Mouse (Mus musculus): ENCODE results near the gene Dpp9. TPM values are rescaled to one million over a fixed set of nuclear protein-coding genes. Genes with fewer than 3 reads are reported as not detected.

Gene Dpp9
- polyA plus RNA-seq, 1 experiment from 2014 or later = 23.4 TPM

GRCm38 (mm10) chr17:56162231-56162774 lies 56.4 kb downstream of the Dpp9 start, which contains the start of gene Tnfaip8l1:
Tnfaip8l1 (plus strand) TSS chr17:56162477.
- H3K36me3 ChIP-seq (ENCODE audit: control insufficient read depth, insufficient read depth) = no peaks in the 10 kb centered on the region
- under 1% methylated on average over 30 of the region's 30 CpGs for whole genome bisulfite sequencing
- peaks cover 14% of the 10 kb centered on the region for H3K27me3 ChIP-seq (ENCODE audit: control insufficient read depth, insufficient read depth, low read length)
- H3K4me1 ChIP-seq (ENCODE audit: control insufficient read depth, insufficient read depth, low read length) = peaks cover 17% of the 10 kb centered on the region
- H3K4me2 ChIP-seq (ENCODE audit: low read depth, low read length) = peak within 1 kb of the TSS; percentile 87
- peak within 1 kb of the TSS; percentile 54 for H3K4me3 ChIP-seq (ENCODE audit: low read length)
- no peaks in the 10 kb centered on the region for H3K9me3 ChIP-seq (replicated peaks; ENCODE audit: control insufficient read depth, low read length)
- H3K27ac ChIP-seq (ENCODE audit: low read length) = peak within 1 kb of the TSS; percentile 55; the same call in 1 of the 2 replicates
- ATAC-seq (replicated peaks; ENCODE audit: extremely low read depth, insufficient read depth, low FRiP score) = peak; percentile 97
- peak within 1 kb of the TSS; percentile 69 for H3K9ac ChIP-seq (ENCODE audit: low read length)

DNA sequence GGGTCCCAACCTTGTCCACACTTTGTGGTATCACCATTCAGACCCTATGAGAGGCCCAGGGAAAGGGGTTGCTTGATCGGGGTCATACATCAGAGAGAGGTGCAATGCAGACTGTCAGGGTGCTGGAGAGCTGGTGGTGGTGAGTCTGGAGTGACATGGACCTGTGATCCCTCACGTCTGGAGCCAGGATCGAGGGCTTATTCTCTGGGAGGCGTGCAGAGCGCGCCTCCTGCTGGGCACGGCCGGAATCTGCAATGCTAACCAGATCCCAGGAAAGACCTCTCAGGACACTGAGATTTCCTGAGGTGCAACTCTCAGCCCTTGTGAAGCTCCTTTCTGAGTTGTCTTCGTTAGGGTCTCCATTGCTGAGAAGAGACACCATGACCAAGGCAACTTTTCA lies 59.0 kb downstream of the Dpp9 start:
- no peak for ATAC-seq (replicated peaks; ENCODE audit: extremely low read depth, insufficient read depth, low FRiP score)

GRCm38 (mm10) chr17:56153643-56154042 lies 65.1 kb downstream of the Dpp9 start:
- no peak overlapping the region for H3K4me3 ChIP-seq (ENCODE audit: low read length)
- no peaks in the 10 kb centered on the region for H3K9me3 ChIP-seq (replicated peaks; ENCODE audit: control insufficient read depth, low read length)
- H3K27ac ChIP-seq (ENCODE audit: low read length) = no peak overlapping the region
- H3K36me3 ChIP-seq (ENCODE audit: control insufficient read depth, insufficient read depth) = no peaks in the 10 kb centered on the region
- no peak overlapping the region for H3K4me2 ChIP-seq (ENCODE audit: low read depth, low read length)
- peaks cover 67% of the 10 kb centered on the region for H3K27me3 ChIP-seq (ENCODE audit: control insufficient read depth, insufficient read depth, low read length)
- peaks cover 6% of the 10 kb centered on the region; the same call in 1 of the 2 replicates for H3K4me1 ChIP-seq (ENCODE audit: control insufficient read depth, insufficient read depth, low read length)
- no peak for ATAC-seq (replicated peaks; ENCODE audit: extremely low read depth, insufficient read depth, low FRiP score)
- 32% methylated on average over 9 of the region's 9 CpGs for WGBS
- no peak overlapping the region for H3K9ac ChIP-seq (ENCODE audit: low read length)

More for the DNA sequence above, 59.0 kb downstream of the Dpp9 start:
- no peak overlapping the region for H3K4me3 ChIP-seq (ENCODE audit: low read length)
- H3K9ac ChIP-seq (ENCODE audit: low read length) = no peak overlapping the region
- 3% methylated on average over 9 of the region's 9 CpGs for WGBS
- H3K4me1 ChIP-seq (ENCODE audit: control insufficient read depth, insufficient read depth, low read length) = peaks cover 17% of the 10 kb centered on the region
- no peaks in the 10 kb centered on the region for H3K9me3 ChIP-seq (replicated peaks; ENCODE audit: control insufficient read depth, low read length)
- no peak overlapping the region for H3K4me2 ChIP-seq (ENCODE audit: low read depth, low read length)
- H3K27me3 ChIP-seq (ENCODE audit: control insufficient read depth, insufficient read depth, low read length) = peaks cover 34% of the 10 kb centered on the region
- no peaks in the 10 kb centered on the region for H3K36me3 ChIP-seq (ENCODE audit: control insufficient read depth, insufficient read depth)
- no peak overlapping the region for H3K27ac ChIP-seq (ENCODE audit: low read length)

DNA sequence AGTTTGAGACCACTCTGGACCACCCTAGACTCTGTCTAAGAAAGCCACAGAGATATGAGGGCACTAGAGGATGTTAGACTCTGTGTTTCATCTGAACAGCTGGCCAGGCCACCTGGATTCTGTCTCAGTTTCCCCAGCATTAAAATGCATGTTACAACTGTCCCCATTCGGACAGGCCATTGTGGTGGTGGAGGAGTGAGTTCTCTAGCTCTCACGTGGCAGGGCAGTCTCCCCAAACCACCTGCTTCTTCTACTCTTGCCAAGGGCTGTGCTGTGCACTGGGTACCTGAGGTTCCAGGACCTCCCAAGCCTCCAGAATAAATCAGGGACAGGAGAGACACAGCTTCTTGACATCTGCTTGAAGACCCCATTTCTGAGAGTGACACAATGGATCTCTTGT lies 68.8 kb downstream of the Dpp9 start:
- Histone ChIP-seq H3K27me3 (ENCODE audit: control insufficient read depth, insufficient read depth, low read length) (peaks cover 71% of the 10 kb centered on the region), H3K4me3 (ENCODE audit: low read length) (no peak overlapping the region), H3K4me2 (ENCODE audit: low read depth, low read length) (no peak overlapping the region), H3K36me3 (ENCODE audit: control insufficient read depth, insufficient read depth) (no peaks in the 10 kb centered on the region), H3K9ac (ENCODE audit: low read length) (no peak overlapping the region), H3K27ac (ENCODE audit: low read length) (no peak overlapping the region), H3K4me1 (ENCODE audit: control insufficient read depth, insufficient read depth, low read length) (peaks cover 6% of the 10 kb centered on the region; the same call in 1 of the 2 replicates), H3K9me3 (replicated peaks; ENCODE audit: control insufficient read depth, low read length) (no peaks in the 10 kb centered on the region)
- WGBS = 27% methylated on average over 2 of the region's 2 CpGs
- no peak for ATAC-seq (replicated peaks; ENCODE audit: extremely low read depth, insufficient read depth, low FRiP score)

DNA sequence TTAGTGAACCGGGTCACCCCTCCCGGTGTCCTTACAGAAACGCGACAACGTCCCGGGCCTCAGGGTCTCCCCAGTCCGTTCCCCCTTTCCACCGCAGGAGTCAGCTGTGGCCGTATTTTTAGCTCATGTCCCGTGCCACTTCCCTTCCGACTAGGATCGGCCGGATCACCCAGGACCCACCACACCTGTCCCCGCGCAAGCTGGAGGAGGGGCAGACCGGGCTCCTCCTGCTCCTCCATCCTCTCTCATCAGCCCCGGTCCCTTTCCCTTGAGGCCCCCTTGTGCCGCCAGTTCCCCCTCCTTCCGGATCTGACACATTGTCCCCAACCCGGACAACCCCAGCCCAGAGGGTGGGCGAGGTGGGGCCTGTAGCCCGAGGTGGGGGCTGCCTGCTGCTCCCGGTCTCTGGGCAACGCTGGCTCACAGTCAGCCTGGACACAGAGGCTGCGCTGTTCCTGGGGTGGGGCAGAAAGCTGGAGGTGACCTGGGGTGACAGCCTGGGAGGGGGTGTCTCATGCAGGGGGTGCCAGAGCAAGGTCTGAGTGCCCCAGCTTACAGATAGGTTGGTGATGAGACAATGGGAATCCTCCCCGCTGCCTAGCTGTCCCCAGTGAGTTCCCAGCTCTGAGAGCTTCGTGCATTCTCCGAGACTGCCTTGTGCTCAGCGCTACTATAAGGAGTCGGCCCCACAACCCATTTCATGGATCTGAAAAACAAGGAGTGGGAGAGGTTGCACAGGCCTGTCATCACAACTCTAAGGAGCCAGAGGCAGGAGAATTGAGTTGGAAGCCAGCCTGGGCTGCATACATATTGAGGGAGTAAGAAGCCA lies 69.7 kb downstream of the Dpp9 start:
- H3K4me3 ChIP-seq (ENCODE audit: low read length) = peak overlapping the region; percentile 8
- no peak overlapping the region for H3K27ac ChIP-seq (ENCODE audit: low read length)
- H3K36me3 ChIP-seq (ENCODE audit: control insufficient read depth, insufficient read depth) = no peaks in the 10 kb centered on the region
- H3K9me3 ChIP-seq (replicated peaks; ENCODE audit: control insufficient read depth, low read length) = no peaks in the 10 kb centered on the region
- peak overlapping the region; percentile 39; the same call in 1 of the 2 replicates for H3K9ac ChIP-seq (ENCODE audit: low read length)
- peaks cover 74% of the 10 kb centered on the region for H3K27me3 ChIP-seq (ENCODE audit: control insufficient read depth, insufficient read depth, low read length)
- no peak for ATAC-seq (replicated peaks; ENCODE audit: extremely low read depth, insufficient read depth, low FRiP score)
- H3K4me1 ChIP-seq (ENCODE audit: control insufficient read depth, insufficient read depth, low read length) = peaks cover 6% of the 10 kb centered on the region; the same call in 1 of the 2 replicates
- WGBS = 3% methylated on average over 30 of the region's 30 CpGs
- peak overlapping the region; percentile 42 for H3K4me2 ChIP-seq (ENCODE audit: low read depth, low read length)

GRCm38 (mm10) chr17:56148280-56148679 lies 70.4 kb downstream of the Dpp9 start:
- 21% methylated on average over 9 of the region's 9 CpGs for WGBS
- ATAC-seq (replicated peaks; ENCODE audit: extremely low read depth, insufficient read depth, low FRiP score) = no peak
- H3K4me2 ChIP-seq (ENCODE audit: low read depth, low read length) = peak overlapping the region; percentile 42; the same call in 1 of the 2 replicates

GRCm38 (mm10) chr17:56147420-56147819 lies 71.3 kb downstream of the Dpp9 start:
- H3K27me3 ChIP-seq (ENCODE audit: control insufficient read depth, insufficient read depth, low read length) = peaks cover 79% of the 10 kb centered on the region
- H3K4me3 ChIP-seq (ENCODE audit: low read length) = no peak overlapping the region
- 0 out of 2 replicates have a peak, but pooled peaks cover 3% of the 10 kb centered on the region for H3K4me1 ChIP-seq (ENCODE audit: control insufficient read depth, insufficient read depth, low read length)
- H3K9me3 ChIP-seq (replicated peaks; ENCODE audit: control insufficient read depth, low read length) = no peaks in the 10 kb centered on the region
- H3K36me3 ChIP-seq (ENCODE audit: control insufficient read depth, insufficient read depth) = no peaks in the 10 kb centered on the region
- WGBS = 45% methylated on average over 12 of the region's 12 CpGs
- H3K4me2 ChIP-seq (ENCODE audit: low read depth, low read length) = no peak overlapping the region
- no peak overlapping the region for H3K27ac ChIP-seq (ENCODE audit: low read length)
- ATAC-seq (replicated peaks; ENCODE audit: extremely low read depth, insufficient read depth, low FRiP score) = no peak
- no peak overlapping the region for H3K9ac ChIP-seq (ENCODE audit: low read length)

More at GRCm38 (mm10) chr17:56148280-56148679, 70.4 kb downstream of the Dpp9 start:
- Histone ChIP-seq H3K27me3 (ENCODE audit: control insufficient read depth, insufficient read depth, low read length) (peaks cover 74% of the 10 kb centered on the region), H3K9me3 (replicated peaks; ENCODE audit: control insufficient read depth, low read length) (no peaks in the 10 kb centered on the region), H3K4me1 (ENCODE audit: control insufficient read depth, insufficient read depth, low read length) (0 out of 2 replicates have a peak, but pooled peaks cover 3% of the 10 kb centered on the region), H3K27ac (ENCODE audit: low read length) (no peak overlapping the region), H3K4me3 (ENCODE audit: low read length) (no peak overlapping the region; the same call in 1 of the 2 replicates), H3K9ac (ENCODE audit: low read length) (no peak overlapping the region), H3K36me3 (ENCODE audit: control insufficient read depth, insufficient read depth) (no peaks in the 10 kb centered on the region)

- H3K36me3 ChIP-seq (ENCODE audit: control insufficient read depth, insufficient read depth) = no peaks in the 10 kb centered on the region
- H3K9ac ChIP-seq (ENCODE audit: low read length) = no peak overlapping the region
- H3K27me3 ChIP-seq (ENCODE audit: control insufficient read depth, insufficient read depth, low read length) = peaks cover 84% of the 10 kb centered on the region
- no peak for ATAC-seq (replicated peaks; ENCODE audit: extremely low read depth, insufficient read depth, low FRiP score)
- peaks cover 3% of the 10 kb centered on the region; the same call in 1 of the 2 replicates for H3K4me1 ChIP-seq (ENCODE audit: control insufficient read depth, insufficient read depth, low read length)
- 15% methylated on average over 9 of the region's 9 CpGs for WGBS
- no peak overlapping the region for H3K4me2 ChIP-seq (ENCODE audit: low read depth, low read length)
- no peaks in the 10 kb centered on the region for H3K9me3 ChIP-seq (replicated peaks; ENCODE audit: control insufficient read depth, low read length)
- no peak overlapping the region for H3K4me3 ChIP-seq (ENCODE audit: low read length)
- no peak overlapping the region for H3K27ac ChIP-seq (ENCODE audit: low read length)
Observed at GRCm38 (mm10) chr17:56146131-56146530, 72.6 kb downstream of the Dpp9 start.

DNA sequence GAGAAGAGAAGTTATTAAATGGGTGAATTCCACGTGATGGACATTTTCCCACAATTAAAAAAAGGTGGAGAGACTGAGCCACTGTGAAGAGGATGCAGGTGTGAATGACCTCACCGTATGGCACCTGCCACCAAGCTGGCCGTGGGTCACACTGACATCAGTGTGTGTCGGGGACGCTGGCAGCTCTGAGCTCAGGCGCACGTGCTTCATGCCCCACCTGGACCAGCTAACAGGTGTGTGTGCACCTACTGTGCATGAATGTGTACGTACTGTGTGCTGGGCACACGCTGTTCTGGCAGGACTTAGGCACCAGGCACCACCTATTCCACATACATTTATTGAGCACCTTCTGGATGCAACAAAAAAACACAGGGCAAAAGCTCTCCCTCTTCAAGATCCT lies 74.2 kb downstream of the Dpp9 start:
- H3K4me1 ChIP-seq (ENCODE audit: control insufficient read depth, insufficient read depth, low read length) = peaks cover 4% of the 10 kb centered on the region
- WGBS = 67% methylated on average over 9 of the region's 9 CpGs
- no peaks in the 10 kb centered on the region for H3K9me3 ChIP-seq (replicated peaks; ENCODE audit: control insufficient read depth, low read length)
- no peak overlapping the region for H3K27ac ChIP-seq (ENCODE audit: low read length)
- no peaks in the 10 kb centered on the region for H3K36me3 ChIP-seq (ENCODE audit: control insufficient read depth, insufficient read depth)
- H3K4me3 ChIP-seq (ENCODE audit: low read length) = no peak overlapping the region
- H3K27me3 ChIP-seq (ENCODE audit: control insufficient read depth, insufficient read depth, low read length) = peaks cover 88% of the 10 kb centered on the region
- H3K4me2 ChIP-seq (ENCODE audit: low read depth, low read length) = no peak overlapping the region
- no peak for ATAC-seq (replicated peaks; ENCODE audit: extremely low read depth, insufficient read depth, low FRiP score)
- no peak overlapping the region for H3K9ac ChIP-seq (ENCODE audit: low read length)
